Mouse (Mus musculus) spleen, postnatal 14 days (tissue): ENCODE results near the gene Gm45618.

Source experiments
- DNase-seq, 2 experiments: peaks; one replicate each; pipeline ENCODE4 v3.0.0; 2021 to 2022; ENCODE audit warnings: low spot score in 2 of 2

The Gm45618 gene

DNA sequence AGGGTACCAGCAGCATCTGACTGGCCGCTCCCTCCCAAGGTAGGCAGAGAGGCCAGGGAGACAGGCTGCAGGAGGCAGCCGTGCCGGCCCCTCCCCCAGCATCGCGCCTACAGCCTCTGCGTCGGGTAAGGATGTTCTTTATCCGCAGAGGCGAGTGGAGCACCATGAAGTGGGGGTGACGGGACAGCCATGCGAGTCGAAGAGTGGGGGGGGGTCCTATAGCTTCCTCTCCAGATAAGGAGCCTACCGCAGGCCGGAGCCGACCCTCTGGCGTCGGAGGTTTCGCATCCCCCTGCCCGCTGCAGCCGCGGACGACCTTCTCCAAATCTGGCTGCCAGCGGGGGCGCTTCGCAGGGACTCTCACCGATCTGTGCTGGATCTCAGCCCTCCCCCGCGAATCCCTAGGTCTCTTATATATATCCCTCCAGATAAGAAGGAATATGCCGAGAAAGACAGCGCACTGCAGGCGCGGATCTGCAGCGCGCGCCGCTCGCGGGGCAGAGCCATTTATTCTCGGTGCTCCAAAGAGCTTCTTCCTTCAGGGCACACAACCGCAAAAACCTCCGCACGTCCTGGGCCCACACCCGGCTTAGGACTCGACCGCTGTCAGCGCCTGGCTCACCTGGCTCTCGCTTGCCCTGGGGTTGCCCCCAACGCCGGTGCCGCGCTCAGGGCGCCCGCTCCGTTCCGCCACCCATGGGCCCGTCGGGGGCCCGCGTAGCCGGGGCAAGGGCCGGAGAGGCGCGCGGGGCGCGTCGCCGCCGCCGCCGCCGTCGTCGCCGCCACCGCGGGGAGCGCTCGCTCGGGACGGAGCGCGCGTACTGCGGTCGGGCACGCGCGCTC, 26.0 kb downstream of the Gm45618 start:
- no peak for DNase-seq

DNA sequence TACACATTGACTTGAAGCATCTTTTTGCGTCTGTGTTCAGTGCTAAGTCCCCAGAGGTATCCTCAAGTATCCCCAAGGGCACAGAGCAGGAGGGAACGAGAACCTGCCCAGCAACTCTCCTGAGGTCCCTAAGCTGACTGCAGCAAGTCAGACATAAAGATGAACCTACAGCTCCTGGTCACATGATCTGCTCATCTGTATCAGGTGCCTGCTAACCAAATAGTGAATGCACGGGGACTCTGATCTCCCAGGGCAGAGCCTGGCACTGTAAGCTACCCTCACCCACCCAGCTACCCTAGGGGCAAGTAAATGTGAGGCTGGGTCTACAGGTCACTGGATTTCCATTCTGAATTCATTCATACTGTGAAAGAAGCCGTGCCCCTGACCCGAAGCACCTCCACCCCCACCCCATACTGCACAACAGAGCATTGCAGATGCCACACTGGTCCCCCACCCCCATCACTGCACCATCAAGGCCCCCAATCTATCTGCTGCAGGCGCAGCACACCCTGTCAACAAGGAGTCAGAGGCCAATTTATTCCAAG, 26.8 kb downstream of the Gm45618 start:
- DNase-seq = no peak

DNA sequence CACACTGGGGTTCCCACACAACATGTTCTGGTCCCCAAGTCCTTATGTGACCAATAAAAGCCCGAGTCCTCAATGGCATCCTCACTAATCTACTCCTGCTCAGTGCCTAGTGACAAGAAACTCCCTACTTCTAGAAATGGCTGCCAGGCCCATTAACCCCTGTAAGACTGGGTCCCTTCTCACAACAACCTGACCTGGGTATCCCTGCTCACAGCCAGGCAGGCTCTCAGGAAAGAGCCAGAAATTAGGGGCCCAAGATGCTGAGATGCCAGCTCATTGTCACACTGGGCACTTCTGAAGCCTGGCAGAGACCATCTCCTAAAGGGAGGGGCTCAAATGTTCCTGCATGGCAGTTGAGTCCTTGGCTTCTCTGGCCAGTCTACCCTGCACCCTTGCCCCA, 27.5 kb downstream of the Gm45618 start:
- no peak for DNase-seq

DNA sequence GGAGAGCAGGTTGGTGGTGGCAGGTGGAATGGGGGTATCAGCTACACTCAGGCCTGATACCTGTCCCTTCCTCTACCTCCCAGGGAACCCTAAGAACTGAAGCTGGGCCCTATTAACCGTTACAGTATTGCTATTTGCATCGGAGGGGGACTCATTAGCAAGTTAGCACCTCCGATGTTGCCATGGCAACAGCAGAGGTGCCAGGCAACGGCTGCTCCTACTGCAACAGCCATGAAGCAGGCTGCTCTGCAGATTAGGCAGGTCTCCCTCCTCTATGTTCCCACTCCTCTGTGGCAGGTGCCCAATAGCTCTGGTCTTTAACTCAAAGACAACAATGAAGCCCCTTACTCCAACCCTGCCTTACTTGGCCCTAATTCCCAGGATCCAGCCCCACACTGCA, 28.7 kb downstream of the Gm45618 start:
- no peak for DNase-seq

DNA sequence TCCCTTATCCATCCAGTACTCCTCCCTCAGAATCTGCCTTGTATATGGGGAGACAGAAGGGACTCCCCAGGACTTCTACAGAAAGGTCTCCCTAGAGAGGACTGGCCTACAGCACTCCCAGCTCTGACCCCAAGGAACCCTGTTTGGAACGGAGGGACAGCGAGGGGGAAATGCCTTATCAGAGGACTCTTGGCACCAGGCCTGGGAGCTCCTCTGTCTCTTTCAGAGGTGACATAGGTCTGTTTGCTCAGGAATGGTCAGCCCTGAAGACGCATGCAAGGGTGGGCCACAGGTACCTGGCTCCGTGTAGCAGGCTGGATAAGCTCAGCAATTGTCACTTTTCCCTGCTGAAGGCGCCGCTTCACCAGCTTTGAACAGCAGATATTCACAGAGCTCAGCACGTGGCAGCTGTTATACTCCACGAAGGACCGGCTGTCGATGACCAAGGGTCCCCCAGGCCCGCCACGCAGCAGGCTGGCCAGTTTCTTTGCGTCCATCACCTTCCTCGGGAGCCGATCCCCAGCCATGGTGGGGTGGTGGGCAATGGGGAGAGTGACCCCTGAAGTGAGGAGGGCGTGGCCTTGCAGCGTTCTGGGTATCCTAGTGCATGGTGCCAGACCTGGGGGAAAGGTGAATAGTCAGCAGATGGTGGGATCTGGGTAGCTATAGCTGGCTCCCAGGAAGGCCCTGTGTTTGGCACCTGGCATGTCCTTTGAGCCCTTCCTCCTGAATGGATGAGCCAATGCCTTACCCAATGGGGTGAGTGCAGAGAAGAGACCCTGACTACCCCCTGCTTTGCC, 30.7 kb downstream of the Gm45618 start:
- DNase-seq = no peak

DNA sequence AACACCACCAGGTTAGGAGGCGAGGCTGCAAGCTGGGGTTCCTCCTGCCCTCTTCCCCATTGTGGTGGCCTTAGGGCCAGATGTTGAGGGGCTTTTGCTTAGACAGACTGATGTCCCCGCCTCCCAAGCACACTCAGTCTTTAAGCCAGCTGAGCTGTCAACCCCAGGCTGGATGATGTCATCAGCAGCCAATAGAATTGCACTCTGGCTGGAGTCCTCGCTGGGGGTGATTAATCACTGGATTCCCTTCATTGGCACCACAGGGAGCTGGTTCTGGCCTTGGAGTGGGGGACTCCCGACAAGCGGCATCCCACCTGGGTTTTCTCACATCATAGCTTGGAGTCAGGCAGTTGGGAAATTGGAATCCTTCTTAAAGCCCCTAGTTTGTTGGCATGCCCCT, 31.6 kb downstream of the Gm45618 start:
- no peak for DNase-seq

DNA sequence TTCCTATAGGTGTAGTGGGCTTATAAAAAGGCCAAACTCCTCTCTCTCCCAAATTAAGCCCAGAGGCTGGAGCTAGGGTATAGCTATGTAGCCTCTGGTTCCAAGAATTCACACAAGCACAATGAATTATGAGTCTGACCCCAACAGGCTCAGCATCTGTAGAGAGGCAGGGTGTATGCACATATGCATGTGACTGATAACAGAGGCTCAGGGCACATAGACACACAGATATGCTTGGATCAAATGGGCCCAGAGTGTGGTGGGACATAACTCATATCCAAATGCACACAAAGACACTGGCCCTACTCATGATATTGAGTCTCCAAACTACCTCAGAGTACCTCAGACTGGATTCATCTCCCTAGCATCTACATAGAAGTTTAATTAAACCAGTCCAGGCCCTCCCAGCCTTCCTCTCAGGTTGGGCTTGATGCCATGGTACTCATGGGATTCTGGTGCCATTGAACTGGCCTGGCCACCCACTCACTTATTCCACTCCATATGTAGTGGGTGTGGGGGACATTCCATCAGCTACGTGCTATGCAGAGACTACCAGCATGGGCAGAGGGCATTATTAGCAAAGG, 33.4 kb downstream of the Gm45618 start:
- no peak for DNase-seq

DNA sequence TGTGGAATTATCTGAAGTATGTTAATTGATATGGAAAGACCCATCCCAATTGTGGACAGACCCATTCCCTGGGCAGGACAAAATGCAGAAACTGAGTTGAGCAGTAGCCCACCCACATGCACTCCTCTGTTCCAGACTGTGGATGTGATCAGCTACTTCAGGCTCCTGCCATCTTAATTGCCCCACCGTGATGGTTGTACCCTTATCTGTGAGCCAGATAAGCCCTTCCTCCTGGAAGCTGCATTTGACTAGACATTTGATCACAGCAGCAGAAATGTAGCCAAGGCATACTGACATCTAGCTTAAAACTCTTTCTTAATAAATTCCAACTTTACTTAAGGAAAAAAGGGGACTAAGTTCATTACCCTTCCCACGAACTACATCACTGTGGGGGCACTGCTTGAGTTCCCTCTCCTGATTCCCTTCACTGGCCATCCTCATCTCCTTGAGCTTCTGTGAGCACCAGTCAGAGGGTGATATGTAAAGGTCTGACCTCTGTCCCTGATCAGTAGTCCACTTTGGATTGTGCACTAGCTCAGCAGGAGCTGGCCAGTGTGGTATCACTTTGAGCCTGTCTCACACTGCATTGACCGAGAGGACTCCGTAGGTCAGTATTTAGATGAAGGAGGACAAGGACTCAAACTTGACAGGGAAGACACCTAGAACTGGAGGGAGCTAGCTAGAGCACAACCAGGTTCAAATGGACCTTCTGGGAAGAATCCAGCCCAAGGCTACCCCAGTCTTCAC, 34.2 kb downstream of the Gm45618 start:
- DNase-seq = no peak

DNA sequence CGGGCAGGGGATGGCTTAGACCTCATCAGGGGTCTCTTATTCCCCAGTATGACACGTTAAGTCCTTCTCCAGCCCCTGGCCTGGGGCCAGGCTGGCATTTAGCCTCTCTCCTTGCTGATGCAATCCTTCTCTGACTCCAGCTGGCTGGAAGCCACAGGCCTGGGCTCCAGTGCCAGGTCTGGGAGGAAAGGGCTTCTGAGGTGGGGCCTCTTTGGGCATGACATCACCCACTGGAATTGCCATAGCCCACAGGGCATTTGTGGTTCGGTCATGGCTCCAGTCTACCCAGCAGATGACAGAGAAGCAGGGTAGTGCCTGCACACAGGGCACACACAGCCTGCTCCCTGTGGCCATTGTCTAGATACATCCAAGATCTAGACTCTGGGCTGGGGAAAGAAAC, 35.7 kb downstream of the Gm45618 start:
- DNase-seq = no peak

DNA sequence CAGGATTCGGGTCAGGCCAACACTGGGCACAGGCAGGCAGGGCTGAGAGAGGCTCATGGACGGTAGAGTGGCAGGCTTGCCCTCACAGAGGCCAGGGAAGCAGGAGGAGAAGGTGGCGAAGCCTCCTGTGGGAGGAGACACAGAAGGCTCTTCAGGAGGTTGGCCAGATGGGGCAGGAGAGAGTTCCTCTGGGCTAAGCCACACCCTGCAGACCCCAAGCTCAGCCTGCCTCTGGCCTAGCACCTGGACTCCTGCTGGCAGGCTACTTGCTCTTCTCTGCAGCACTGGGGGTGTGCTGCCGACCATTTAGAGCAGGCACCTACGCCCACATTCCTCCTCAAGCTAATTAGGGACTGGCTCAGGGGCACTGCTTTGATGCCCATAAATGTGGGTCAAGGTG, 36.1 kb downstream of the Gm45618 start:
- no peak for DNase-seq

DNA sequence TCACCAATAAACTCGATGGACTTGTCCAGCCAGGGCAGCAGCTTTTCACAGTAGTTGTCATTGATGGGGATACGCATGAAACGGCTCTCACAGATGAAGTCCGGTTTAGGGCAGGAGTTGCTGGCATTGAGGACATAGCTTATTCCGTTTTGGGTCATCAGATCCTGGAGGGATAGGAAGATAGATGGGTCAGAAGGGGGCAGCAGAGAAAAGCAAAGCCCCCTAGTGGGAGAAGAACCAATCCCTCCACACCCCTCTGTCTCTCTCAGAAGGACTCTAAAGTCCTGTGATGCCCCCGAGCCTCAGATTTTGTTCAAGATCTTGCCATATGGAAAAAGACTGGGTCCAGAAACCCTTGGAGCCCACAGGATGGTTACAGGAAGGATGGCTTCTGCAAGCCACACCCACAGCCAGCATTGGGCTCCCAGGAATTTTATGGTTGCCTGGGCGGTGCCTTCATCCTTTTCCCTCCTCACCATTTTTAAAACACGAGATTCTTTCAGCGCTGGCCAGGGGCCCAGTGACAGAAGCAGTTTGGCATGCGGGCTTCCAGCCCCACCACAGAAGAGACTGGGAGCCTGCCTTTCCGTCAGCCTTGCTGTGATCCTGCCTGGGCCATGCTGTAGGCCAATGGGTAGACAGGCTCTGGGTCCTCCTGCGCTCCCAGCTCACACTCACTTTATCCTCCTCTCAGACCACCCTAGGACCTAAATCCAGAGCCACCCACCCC, 36.8 kb downstream of the Gm45618 start:
- DNase-seq = no peak

DNA sequence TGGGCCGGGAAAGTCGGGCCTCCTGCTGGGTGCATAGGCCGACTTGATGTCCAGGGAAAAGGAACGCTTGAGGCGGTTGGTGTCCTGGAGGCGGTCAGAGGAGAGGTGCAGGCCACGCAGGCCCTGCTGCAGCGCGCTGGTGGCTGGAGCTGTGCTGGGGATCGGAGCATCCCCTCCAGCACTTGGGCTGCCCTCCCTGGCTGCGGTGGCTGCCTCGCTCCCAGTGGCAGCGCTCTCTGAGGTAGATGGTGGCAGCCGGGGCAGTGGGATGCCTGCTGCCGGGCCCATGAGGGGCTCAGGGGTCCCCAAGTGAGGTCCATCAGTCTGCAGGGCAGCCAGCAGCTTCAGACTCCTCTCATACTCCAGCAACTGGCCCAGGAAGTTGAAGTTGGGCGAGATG, 37.9 kb downstream of the Gm45618 start:
- DNase-seq = no peak

DNA sequence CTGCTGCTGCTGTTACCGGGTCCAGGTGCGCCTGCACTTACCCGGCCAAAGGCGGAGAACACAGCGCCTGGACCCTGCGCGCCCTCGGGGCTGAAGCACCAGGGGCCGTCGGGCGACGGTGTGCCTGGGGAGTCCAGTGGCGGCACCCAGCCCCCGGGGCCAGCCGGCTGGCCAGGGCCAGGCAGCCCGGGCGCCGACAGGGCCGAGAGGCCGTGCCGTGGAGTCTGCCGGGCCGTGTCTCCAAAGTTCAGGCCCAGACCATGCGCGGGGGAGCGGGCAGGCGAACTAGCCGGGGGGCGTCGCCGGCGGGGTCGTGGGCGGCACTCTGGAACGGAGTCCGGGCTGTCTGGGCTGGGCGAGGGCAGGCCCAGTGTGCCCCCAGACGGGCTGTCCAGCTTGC, 38.4 kb downstream of the Gm45618 start:
- DNase-seq = no peak

DNA sequence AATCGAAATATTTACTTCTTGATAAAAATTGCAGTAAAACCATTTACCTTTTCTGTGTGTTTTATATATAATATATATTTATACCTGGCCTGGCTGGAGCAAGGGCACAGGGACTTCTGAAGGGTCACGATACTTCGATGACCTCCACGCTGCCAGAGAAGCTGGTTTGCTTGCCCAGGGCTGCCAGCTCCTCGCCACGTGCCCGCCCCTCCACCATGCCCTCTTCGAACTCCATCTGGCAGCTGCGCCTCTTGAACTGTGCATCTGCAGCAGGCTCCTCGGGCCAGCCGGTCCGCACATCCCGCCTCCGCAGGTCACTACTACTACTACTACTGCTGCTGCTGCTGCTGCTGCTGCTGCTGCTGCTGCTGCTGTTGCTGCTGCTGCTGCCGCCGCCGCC, 38.8 kb downstream of the Gm45618 start:
- DNase-seq = no peak

DNA sequence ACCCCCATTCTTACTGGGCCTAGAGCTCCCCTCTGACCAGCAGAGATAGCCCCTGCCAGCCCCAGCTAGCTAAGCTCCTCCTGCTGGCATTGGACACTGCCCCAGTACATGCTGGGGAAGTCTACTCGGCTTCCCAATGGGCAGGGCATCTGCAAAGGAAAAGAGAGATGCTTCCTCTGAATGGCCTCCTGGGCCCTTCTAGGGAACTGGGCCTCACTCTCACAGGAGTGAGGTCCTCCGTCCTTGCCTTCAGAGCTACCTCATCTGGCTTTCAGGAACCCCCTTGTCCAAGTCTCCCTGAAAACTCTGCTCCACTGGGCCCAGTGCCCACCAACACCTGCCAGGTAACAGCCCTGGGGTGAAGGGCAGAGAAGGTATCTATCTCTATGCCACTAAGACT, 39.7 kb downstream of the Gm45618 start:
- DNase-seq = no peak

DNA sequence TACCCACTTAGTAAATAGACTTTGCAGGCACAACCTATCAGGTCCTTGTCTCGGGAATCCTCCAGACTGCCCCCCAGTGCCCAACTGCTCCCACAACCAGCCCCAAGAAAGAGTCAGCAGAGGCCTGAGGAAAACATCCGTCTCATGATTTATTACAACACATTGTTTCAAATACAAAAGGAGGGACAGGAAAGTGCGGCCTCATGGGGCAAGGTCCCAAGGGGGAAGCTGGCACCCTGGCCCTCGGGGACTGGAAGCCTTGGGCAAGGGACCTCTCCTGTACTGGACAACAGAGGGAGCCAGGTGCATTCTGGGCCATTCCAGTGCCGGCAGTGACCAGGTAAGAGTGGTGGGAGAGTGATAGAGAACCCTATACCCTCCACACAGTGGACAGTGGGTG, 41.2 kb downstream of the Gm45618 start:
- DNase-seq = no peak

DNA sequence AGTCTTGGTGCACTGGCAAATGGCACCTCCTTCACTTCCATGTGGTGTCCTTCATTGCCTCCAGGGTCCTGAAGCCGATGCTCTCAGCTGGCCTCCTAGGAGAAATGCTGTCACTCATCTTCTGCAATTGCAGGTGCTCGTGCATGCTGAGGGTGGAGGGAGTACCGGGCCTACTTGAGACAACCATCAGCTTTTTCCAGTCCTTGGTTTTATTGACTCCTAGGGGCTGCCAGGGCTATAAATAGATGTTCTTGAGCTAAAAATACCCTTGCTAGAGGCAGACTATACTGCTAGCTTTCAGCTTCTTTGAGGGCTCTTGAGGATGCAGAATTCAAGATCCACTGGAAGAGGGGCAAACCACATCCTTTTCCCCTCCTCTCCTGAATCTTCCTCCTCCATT, 43.4 kb downstream of the Gm45618 start:
- DNase-seq = no peak

DNA sequence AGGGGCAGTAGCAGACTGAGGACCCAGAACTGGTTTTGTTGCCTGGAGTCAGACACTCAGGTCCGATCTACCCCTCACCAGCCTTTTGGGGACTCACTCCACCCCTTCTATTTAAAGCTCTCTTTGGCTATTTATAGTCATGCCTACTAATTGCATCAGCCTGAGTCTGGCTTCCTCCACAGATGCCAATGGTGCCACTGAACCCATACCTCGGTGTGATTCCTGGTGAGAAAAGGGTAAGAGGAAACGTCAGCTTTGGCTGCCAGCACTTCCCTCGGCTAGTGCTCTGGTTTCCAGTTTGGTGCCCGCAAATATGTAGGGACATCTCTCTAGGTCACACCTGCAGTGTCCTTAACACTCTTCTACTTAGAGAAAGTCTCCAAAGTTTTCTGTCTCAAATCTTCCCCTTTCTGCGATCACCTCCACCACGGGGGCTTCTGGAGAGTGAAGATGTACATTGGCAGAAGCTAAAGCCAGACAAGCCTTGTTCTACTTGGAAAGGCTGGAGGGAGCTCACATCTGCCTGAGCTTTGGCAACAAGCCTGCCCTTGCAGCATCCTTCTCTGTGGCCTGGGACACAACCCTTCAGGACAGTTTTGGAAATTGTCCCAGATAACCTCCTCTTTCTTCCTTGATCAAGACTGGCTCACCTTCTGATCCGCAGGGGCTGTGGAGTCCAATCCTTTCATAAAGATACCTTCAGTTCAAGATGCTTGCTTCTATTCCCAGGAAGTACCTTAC, 46.2 kb downstream of the Gm45618 start:
- no peak for DNase-seq

DNA sequence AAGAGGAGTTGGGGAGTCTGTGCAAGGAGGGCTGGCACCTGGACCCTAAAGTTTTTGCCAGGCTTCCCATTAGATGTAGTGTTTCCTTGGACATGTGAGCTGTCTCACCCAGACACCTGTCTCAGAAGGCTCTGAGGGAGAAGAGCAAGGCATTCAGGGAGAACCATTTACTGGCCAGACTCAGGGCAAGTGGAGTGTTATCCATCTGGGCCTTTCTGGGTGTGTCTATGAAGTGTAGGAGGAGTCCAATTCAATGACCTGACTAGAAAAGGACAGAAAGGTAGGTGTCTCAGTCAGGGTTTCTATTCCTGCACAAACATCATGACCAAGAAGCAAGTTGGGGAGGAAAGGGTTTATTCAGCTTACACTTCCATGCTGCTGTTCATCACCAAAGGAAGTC, 48.8 kb downstream of the Gm45618 start:
- no peak for DNase-seq

DNA sequence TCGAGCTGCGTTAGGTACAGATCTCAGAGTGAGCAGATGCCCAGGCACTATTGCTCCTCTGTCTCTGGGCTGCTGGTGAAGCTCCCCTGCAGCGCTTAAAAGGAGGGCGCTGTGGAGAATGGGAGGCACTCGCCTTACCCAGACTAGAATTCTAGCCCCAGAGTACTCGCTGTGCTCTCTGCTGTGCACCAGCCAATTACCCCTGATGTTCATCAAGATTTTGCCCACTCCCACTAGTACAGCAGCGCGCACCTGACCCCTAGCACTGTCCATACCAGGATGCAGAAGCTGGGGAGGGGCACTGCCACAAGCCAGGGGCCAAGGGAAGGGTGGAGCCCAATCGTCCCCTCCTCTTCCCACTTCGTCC, 49.3 kb downstream of the Gm45618 start:
- DNase-seq = no peak
